In genomic region chr19:5568470-5569140, GRCm38 (mm10) we compare ENCODE assay signal across 8 mouse cellular contexts. TPM values are rescaled to one million over a fixed set of nuclear protein-coding genes. Genes with fewer than 3 reads are reported as not detected.
DNase-seq lines count a peak whose midpoint lies in the region; ATAC-seq and TF ChIP-seq lines count a peak whose summit lies in the region.

No protein-coding gene starts in this region.

- 9% methylated on average over 27 of the region's 27 CpGs for WGBS in forebrain, embryonic 11.5 days
- 7% methylated on average over 27 of the region's 27 CpGs for WGBS in heart, postnatal 0 days
- 3% methylated on average over 27 of the region's 27 CpGs for WGBS in liver, embryonic 15.5 days (ENCODE audit: insufficient replicate concordance)
- 9% methylated on average over 27 of the region's 27 CpGs for WGBS in neural tube, embryonic 11.5 days
- WGBS in stomach, embryonic 16.5 days: 9% methylated on average over 27 of the region's 27 CpGs

- no peak overlapping the region for H3K27ac ChIP-seq in forebrain, embryonic 11.5 days (ENCODE audit: low read depth, low read length)
- peak overlapping the region; percentile 93 for H3K27ac ChIP-seq in heart, postnatal 0 days (ENCODE audit: low read depth)
- peak overlapping the region; percentile 93 for H3K27ac ChIP-seq in liver, embryonic 15.5 days (replicated peaks)
- no peak overlapping the region for H3K27ac ChIP-seq in neural tube, embryonic 11.5 days (ENCODE audit: low read depth, low read length)
- peak overlapping the region; percentile 96 for H3K27ac ChIP-seq in stomach, embryonic 16.5 days (ENCODE audit: low read length)

- H3K27me3 ChIP-seq in E14TG2a.4 (ENCODE audit: insufficient read depth, low read length): peaks cover 35% of the 10 kb centered on the region
- peaks cover 4% of the 10 kb centered on the region for H3K27me3 ChIP-seq in forebrain, embryonic 11.5 days (ENCODE audit: control insufficient read depth, insufficient read depth, low read length)
- peaks cover 19% of the 10 kb centered on the region for H3K27me3 ChIP-seq in heart, postnatal 0 days (ENCODE audit: control insufficient read depth, insufficient read depth, low read length)
- peaks cover 35% of the 10 kb centered on the region for H3K27me3 ChIP-seq in liver, embryonic 15.5 days
- H3K27me3 ChIP-seq in neural tube, embryonic 11.5 days (ENCODE audit: control insufficient read depth, insufficient read depth, low read length): peaks cover 17% of the 10 kb centered on the region
- H3K27me3 ChIP-seq in stomach, embryonic 16.5 days (ENCODE audit: control insufficient read depth, insufficient read depth, low read length): no peaks in the 10 kb centered on the region

- peak; percentile 74 for TF ChIP-seq CTCF in E14TG2a.4 (conservative IDR thresholded peaks at IDR 0.05; ENCODE audit: low read length)
- peak; percentile 86 for TF ChIP-seq CTCF in heart, postnatal 0 days (IDR thresholded peaks at IDR 0.05; ENCODE audit: low read depth)

- H3K4me2 ChIP-seq in forebrain, embryonic 11.5 days (ENCODE audit: low read depth, low read length, severe bottlenecking): peak overlapping the region; percentile 78
- peak overlapping the region; percentile 91 for H3K4me2 ChIP-seq in heart, postnatal 0 days (ENCODE audit: low read depth, low read length)
- peak overlapping the region; percentile 98 for H3K4me2 ChIP-seq in liver, embryonic 15.5 days
- peak overlapping the region; percentile 96 for H3K4me2 ChIP-seq in neural tube, embryonic 11.5 days (ENCODE audit: low read depth)
- H3K4me2 ChIP-seq in stomach, embryonic 16.5 days (ENCODE audit: low read depth, low read length): peak overlapping the region; percentile 97

- peaks cover 63% of the 10 kb centered on the region for H3K4me1 ChIP-seq in E14TG2a.4 (replicated peaks; ENCODE audit: low read depth, low read length)
- H3K4me1 ChIP-seq in forebrain, embryonic 11.5 days (replicated peaks; ENCODE audit: control insufficient read depth, insufficient read depth, low read length): peaks cover 8% of the 10 kb centered on the region; the same call in 1 of the 2 replicates
- peaks cover 6% of the 10 kb centered on the region for H3K4me1 ChIP-seq in heart, postnatal 0 days (ENCODE audit: control insufficient read depth, insufficient read depth)
- peaks cover 43% of the 10 kb centered on the region for H3K4me1 ChIP-seq in liver, embryonic 15.5 days (replicated peaks)
- peaks cover 8% of the 10 kb centered on the region; the same call in 1 of the 2 replicates for H3K4me1 ChIP-seq in neural tube, embryonic 11.5 days (ENCODE audit: control insufficient read depth, insufficient read depth, low read length)
- H3K4me1 ChIP-seq in stomach, embryonic 16.5 days (ENCODE audit: control insufficient read depth, insufficient read depth, low read length): peaks cover 15% of the 10 kb centered on the region; the same call in 1 of the 2 replicates

- ATAC-seq in forebrain, embryonic 11.5 days (replicated peaks; ENCODE audit: low FRiP score): peak; percentile 14
- peak; percentile 27; the same call in 1 of the 2 replicates for ATAC-seq in heart, postnatal 0 days (ENCODE audit: insufficient read depth, low read depth)
- ATAC-seq in liver, embryonic 15.5 days (ENCODE audit: insufficient read depth): peak; percentile 12
- ATAC-seq in neural tube, embryonic 11.5 days (ENCODE audit: insufficient read depth, low FRiP score, low TSS enrichment): peak; percentile 29; the same call in 1 of the 2 replicates
- ATAC-seq in stomach, embryonic 16.5 days (ENCODE audit: insufficient read depth, low FRiP score): peak; percentile 3; the same call in 1 of the 2 replicates

- H3K4me3 ChIP-seq in E14TG2a.4 (replicated peaks; ENCODE audit: low read length): peak overlapping the region; percentile 91
- H3K4me3 ChIP-seq in forebrain, embryonic 11.5 days (ENCODE audit: low read depth, low read length): peak overlapping the region; percentile 68
- peak overlapping the region; percentile 91 for H3K4me3 ChIP-seq in heart, postnatal 0 days (ENCODE audit: low read depth, low read length)
- H3K4me3 ChIP-seq in liver, embryonic 15.5 days (replicated peaks): peak overlapping the region; percentile 81
- H3K4me3 ChIP-seq in neural tube, embryonic 11.5 days (ENCODE audit: low read depth, low read length): peak overlapping the region; percentile 68
- H3K4me3 ChIP-seq in stomach, embryonic 16.5 days (replicated peaks; ENCODE audit: low read length): peak overlapping the region; percentile 77

- no peak for TF ChIP-seq EP300 in heart, postnatal 0 days (IDR thresholded peaks at IDR 0.05; ENCODE audit: low read depth)

- DNase-seq in c-Kit-positive CD71-positive TER-119-negative erythroid progenitor cells, embryonic 14.5 days (ENCODE audit: low read depth): peak; percentile 90
- peak; percentile 92 for DNase-seq in forebrain, embryonic 11.5 days (ENCODE audit: low spot score)
- peak; percentile 84 for DNase-seq in heart, postnatal 0 days (ENCODE audit: low spot score)
- peak; percentile 83 to 90 for DNase-seq in kidney, postnatal 36 days
- DNase-seq in neural tube, embryonic 11.5 days (ENCODE audit: low spot score): peak; percentile 84

- no peaks in the 10 kb centered on the region for H3K9me3 ChIP-seq in E14TG2a.4 (ENCODE audit: low read length)
- H3K9me3 ChIP-seq in forebrain, embryonic 11.5 days (ENCODE audit: control insufficient read depth, low read length): no peaks in the 10 kb centered on the region
- H3K9me3 ChIP-seq in heart, postnatal 0 days (replicated peaks; ENCODE audit: control insufficient read depth, low read length): no peaks in the 10 kb centered on the region
- H3K9me3 ChIP-seq in liver, embryonic 15.5 days (replicated peaks): no peaks in the 10 kb centered on the region
- H3K9me3 ChIP-seq in neural tube, embryonic 11.5 days (ENCODE audit: control insufficient read depth, low read length): no peaks in the 10 kb centered on the region
- H3K9me3 ChIP-seq in stomach, embryonic 16.5 days (replicated peaks; ENCODE audit: control insufficient read depth, low read length): no peaks in the 10 kb centered on the region

- peaks cover 24% of the 10 kb centered on the region for H3K36me3 ChIP-seq in E14TG2a.4 (ENCODE audit: insufficient read depth, low read length)
- H3K36me3 ChIP-seq in forebrain, embryonic 11.5 days (ENCODE audit: control insufficient read depth, insufficient read depth, low read length): no peaks in the 10 kb centered on the region
- peaks cover 19% of the 10 kb centered on the region for H3K36me3 ChIP-seq in heart, postnatal 0 days (replicated peaks; ENCODE audit: control insufficient read depth, insufficient read depth, low read length)
- peaks cover 13% of the 10 kb centered on the region for H3K36me3 ChIP-seq in liver, embryonic 15.5 days (replicated peaks)
- 0 out of 2 replicates have a peak, but pooled peaks cover 2% of the 10 kb centered on the region for H3K36me3 ChIP-seq in neural tube, embryonic 11.5 days (ENCODE audit: control insufficient read depth, insufficient read depth, low read length)
- H3K36me3 ChIP-seq in stomach, embryonic 16.5 days (ENCODE audit: control insufficient read depth, insufficient read depth, low read length): 0 out of 2 replicates have a peak, but pooled peaks cover 9% of the 10 kb centered on the region

- peak overlapping the region; percentile 70 for H3K9ac ChIP-seq in forebrain, embryonic 11.5 days (ENCODE audit: low read length)
- H3K9ac ChIP-seq in heart, postnatal 0 days (replicated peaks; ENCODE audit: low read depth, low read length): peak overlapping the region; percentile 66
- peak overlapping the region; percentile 81 for H3K9ac ChIP-seq in liver, embryonic 15.5 days
- peak overlapping the region; percentile 77 for H3K9ac ChIP-seq in neural tube, embryonic 11.5 days (ENCODE audit: low read length)
- H3K9ac ChIP-seq in stomach, embryonic 16.5 days (ENCODE audit: low read length): peak overlapping the region; percentile 83

RNA-seq across cellular contexts. Expression of gene Ap5b1, which starts 0.8 kb away (rescaled TPM):
- 1.9 and 2.5 TPM in 2 replicates for polyA plus RNA-seq in forebrain, embryonic 11.5 days (2014; fragmentation: Nextera tagmentation; extraction: Ambion mirVana)
- 5.8 and 12.9 TPM in 2 replicates for total RNA-seq in heart, postnatal 0 days (2014; rRNA removed; ENCODE audit: low replicate concordance)
- 1.7 and 2.0 TPM in 2 replicates for polyA plus RNA-seq in heart, postnatal 0 days (2015; fragmentation: Nextera tagmentation; extraction: Ambion mirVana)
- polyA plus RNA-seq in liver, embryonic 15.5 days (2015; fragmentation: Nextera tagmentation; extraction: Ambion mirVana): 3.6 and 4.0 TPM in 2 replicates
- polyA plus RNA-seq in neural tube, embryonic 11.5 days (2014; fragmentation: Nextera tagmentation; extraction: Ambion mirVana): 2.3 and 2.6 TPM in 2 replicates
- 7.4 and 7.8 TPM in 2 replicates for polyA plus RNA-seq in stomach, embryonic 16.5 days (2015; fragmentation: Nextera tagmentation; extraction: Ambion mirVana)

RNA-seq across cellular contexts. Expression of gene Ovol1, which starts 8.2 kb away (rescaled TPM):
- 0.11 and 0.35 TPM in 2 replicates for polyA plus RNA-seq in forebrain, embryonic 11.5 days (2014; fragmentation: Nextera tagmentation; extraction: Ambion mirVana)
- total RNA-seq in heart, postnatal 0 days (2014; rRNA removed; ENCODE audit: low replicate concordance): not detected in 2 replicates
- polyA plus RNA-seq in heart, postnatal 0 days (2015; fragmentation: Nextera tagmentation; extraction: Ambion mirVana): 0.05 TPM in 1 of 2 replicates, not detected in the other
- 0.05 TPM in 1 of 2 replicates, not detected in the other for polyA plus RNA-seq in liver, embryonic 15.5 days (2015; fragmentation: Nextera tagmentation; extraction: Ambion mirVana)
- polyA plus RNA-seq in neural tube, embryonic 11.5 days (2014; fragmentation: Nextera tagmentation; extraction: Ambion mirVana): 0.24 and 0.32 TPM in 2 replicates
- polyA plus RNA-seq in stomach, embryonic 16.5 days (2015; fragmentation: Nextera tagmentation; extraction: Ambion mirVana): 21.5 and 29.5 TPM in 2 replicates

RNA-seq across cellular contexts. Expression of gene Rnaseh2c, which starts 33.1 kb away (rescaled TPM):
- 158 and 198 TPM in 2 replicates for polyA plus RNA-seq in forebrain, embryonic 11.5 days (2014; fragmentation: Nextera tagmentation; extraction: Ambion mirVana)
- total RNA-seq in heart, postnatal 0 days (2014; rRNA removed; ENCODE audit: low replicate concordance): 42.4 and 57.6 TPM in 2 replicates
- polyA plus RNA-seq in heart, postnatal 0 days (2015; fragmentation: Nextera tagmentation; extraction: Ambion mirVana): 50.7 and 51.8 TPM in 2 replicates
- 100 and 122 TPM in 2 replicates for polyA plus RNA-seq in liver, embryonic 15.5 days (2015; fragmentation: Nextera tagmentation; extraction: Ambion mirVana)
- polyA plus RNA-seq in neural tube, embryonic 11.5 days (2014; fragmentation: Nextera tagmentation; extraction: Ambion mirVana): 131 and 137 TPM in 2 replicates
- polyA plus RNA-seq in stomach, embryonic 16.5 days (2015; fragmentation: Nextera tagmentation; extraction: Ambion mirVana): 109 and 125 TPM in 2 replicates

RNA-seq across cellular contexts. Expression of gene Kat5, which starts 41.4 kb away (rescaled TPM):
- 38.0 and 38.9 TPM in 2 replicates for polyA plus RNA-seq in forebrain, embryonic 11.5 days (2014; fragmentation: Nextera tagmentation; extraction: Ambion mirVana)
- 55.4 and 164 TPM in 2 replicates for total RNA-seq in heart, postnatal 0 days (2014; rRNA removed; ENCODE audit: low replicate concordance)
- polyA plus RNA-seq in heart, postnatal 0 days (2015; fragmentation: Nextera tagmentation; extraction: Ambion mirVana): 27.0 and 29.7 TPM in 2 replicates
- polyA plus RNA-seq in liver, embryonic 15.5 days (2015; fragmentation: Nextera tagmentation; extraction: Ambion mirVana): 16.2 and 17.4 TPM in 2 replicates
- polyA plus RNA-seq in neural tube, embryonic 11.5 days (2014; fragmentation: Nextera tagmentation; extraction: Ambion mirVana): 36.3 and 36.5 TPM in 2 replicates
- polyA plus RNA-seq in stomach, embryonic 16.5 days (2015; fragmentation: Nextera tagmentation; extraction: Ambion mirVana): 43.3 and 45.2 TPM in 2 replicates

RNA-seq across cellular contexts. Expression of gene Snx32, which starts 58.3 kb away (rescaled TPM):
- 15.9 and 19.5 TPM in 2 replicates for polyA plus RNA-seq in forebrain, embryonic 11.5 days (2014; fragmentation: Nextera tagmentation; extraction: Ambion mirVana)
- total RNA-seq in heart, postnatal 0 days (2014; rRNA removed; ENCODE audit: low replicate concordance): 8.6 and 22.6 TPM in 2 replicates
- polyA plus RNA-seq in heart, postnatal 0 days (2015; fragmentation: Nextera tagmentation; extraction: Ambion mirVana): 9.1 and 9.3 TPM in 2 replicates
- 6.8 and 7.0 TPM in 2 replicates for polyA plus RNA-seq in liver, embryonic 15.5 days (2015; fragmentation: Nextera tagmentation; extraction: Ambion mirVana)
- 20.9 and 23.0 TPM in 2 replicates for polyA plus RNA-seq in neural tube, embryonic 11.5 days (2014; fragmentation: Nextera tagmentation; extraction: Ambion mirVana)
- polyA plus RNA-seq in stomach, embryonic 16.5 days (2015; fragmentation: Nextera tagmentation; extraction: Ambion mirVana): 9.5 and 10.8 TPM in 2 replicates

Comparison
In these comparisons a context has a peak if more than half of its experiments do, and no peak if none do; other contexts are left out.
1. H3K27ac ChIP-seq: peak in heart, postnatal 0 days (single experiment), liver, embryonic 15.5 days (single experiment) and stomach, embryonic 16.5 days (single experiment); none in forebrain, embryonic 11.5 days (single experiment) and neural tube, embryonic 11.5 days (single experiment).
2. RNA of gene Ovol1, which starts 8.2 kb away (polyA plus RNA-seq): 21.5 to 29.5 TPM in stomach, embryonic 16.5 days; 0.11 to 0.35 TPM in forebrain, embryonic 11.5 days, 0.24 to 0.32 TPM in neural tube, embryonic 11.5 days, 0.05 TPM in heart, postnatal 0 days and 0.05 TPM in liver, embryonic 15.5 days; every median in the first group is over 10 times any median in the second.
3. Peak in every context shown above with its lines, with median percentiles within 50 percentile points of each other: H3K4me3 ChIP-seq, DNase-seq, ATAC-seq, H3K4me2 ChIP-seq and H3K9ac ChIP-seq.